Mouse (Mus musculus) left cerebral cortex, adult 2 months (tissue): Measurements from ENCODE around the gene Ppp2r5e. TPM values are rescaled to one million over a fixed set of nuclear protein-coding genes. Genes with fewer than 3 reads are reported as not detected.

Experiments used
- DNase-seq, 2 experiments: peaks; one replicate each; pipeline ENCODE4 v3.0.0; 2021 to 2022; ENCODE audit warnings: low spot score in 2 of 2, mixed read lengths in 1 of 2; ENCODE audit errors: extremely low spot score in 1 of 2
- H3K27ac ChIP-seq: fragments of 200-600 bp; 2 replicates; pipeline ENCODE4 v1.8.1; 2022
- H3K4me3 ChIP-seq: fragments of 200-600 bp; 2 replicates; pipeline ENCODE4 v1.8.1; 2022
- CTCF ChIP-seq: fragments of 200-600 bp; IDR thresholded peaks from 2 replicates; pipeline ENCODE4 v1.8.1; 2022; ENCODE audit warnings: antibody characterized with exemption, mild to moderate bottlenecking, moderate library complexity
- intact Hi-C: fragments of 180-260 bp; cut with DNase I; formaldehyde crosslinking; loops from one replicate; pipeline ENCODE4 v1.15.1; 2025
- long read RNA-seq, 2 experiments: library from polyadenylated mRNA; stranded (forward); transcript quantifications; one replicate each; pipeline ENCODE4 v2.0.0; 2021; ENCODE audit warnings: borderline mapping rate in 2 of 2
- total RNA-seq, 2 experiments: library from RNA; stranded (reverse); gene quantifications; 2 replicates each; pipeline ENCODE4 v1.2.3; 2021

Gene Ppp2r5e
- 10 to 100 TPM; 81.7 to 84.9 TPM for total RNA-seq
- long read RNA-seq, experiment 1, full-length matches to known transcripts, result 86 of 117 reads
- long read RNA-seq, experiment 1, partial matches to known transcripts, result 5 of 117 reads
- long read RNA-seq, experiment 1, other reads (novel, unspliced or antisense), result 26 of 117 reads
- long read RNA-seq, experiment 2, full-length matches to known transcripts, result 74 of 93 reads
- long read RNA-seq, experiment 2, partial matches to known transcripts, result 2 of 93 reads
- long read RNA-seq, experiment 2, other reads (novel, unspliced or antisense), result 17 of 93 reads

DNA sequence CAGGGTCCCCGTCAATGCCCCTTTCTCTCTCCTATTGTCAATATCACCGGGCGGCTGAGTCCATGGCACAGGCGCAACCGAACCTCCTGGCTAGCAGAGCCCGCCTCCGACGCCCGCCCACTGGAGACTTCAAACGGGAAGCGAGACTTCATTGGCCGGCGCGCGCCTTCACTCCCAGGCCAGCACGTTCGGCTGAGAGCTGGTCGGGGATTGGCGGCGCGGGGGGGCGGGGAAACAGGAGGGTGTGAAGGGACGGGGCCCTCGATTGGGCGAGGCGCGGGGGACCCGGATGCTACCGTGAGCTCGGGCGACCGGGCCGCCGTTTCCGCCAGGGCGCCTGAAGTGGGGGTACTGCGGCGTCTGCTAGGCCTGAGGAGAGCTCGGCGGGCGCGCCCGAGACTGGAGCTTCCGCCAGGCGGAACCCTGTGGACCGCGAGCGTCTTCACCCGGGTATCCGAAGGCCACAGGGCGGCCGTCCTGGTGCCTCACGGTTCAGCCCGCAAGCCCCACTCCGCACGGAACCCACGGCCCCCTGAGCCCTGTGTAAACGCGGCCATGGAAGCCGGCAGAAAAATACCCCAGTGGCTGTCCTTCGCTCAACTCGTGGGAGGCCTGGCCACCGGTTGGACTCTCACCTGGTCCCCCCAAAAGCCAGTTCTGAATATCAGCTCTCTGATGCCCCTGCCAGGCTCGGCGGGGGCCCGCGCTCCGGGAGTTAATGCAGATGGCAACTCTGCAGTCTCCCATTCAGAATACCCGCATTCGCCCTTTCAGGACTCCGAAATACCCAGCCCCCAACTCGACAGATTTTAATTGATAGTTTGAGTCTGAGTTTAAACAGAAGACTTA is at the start of gene Ppp2r5e:
Gene Ppp2r5e (minus strand): TSS at position 92 of the 849 bp plus-strand sequence.
- intact Hi-C loops, result loop anchor here (1.0 to 5.0 kb wide), 4 partner anchors 51 to 141 kb away; partner anchors contain the start of genes Sgpp1 and Wdr89
- Histone ChIP-seq H3K4me3 (peak within 1 kb of the TSS; percentile 89), H3K27ac (peak within 1 kb of the TSS; percentile 99)
- no peak; the same call in 1 of the 2 replicates for TF ChIP-seq CTCF
- DNase-seq, result peak; percentile 97 to 99

DNA sequence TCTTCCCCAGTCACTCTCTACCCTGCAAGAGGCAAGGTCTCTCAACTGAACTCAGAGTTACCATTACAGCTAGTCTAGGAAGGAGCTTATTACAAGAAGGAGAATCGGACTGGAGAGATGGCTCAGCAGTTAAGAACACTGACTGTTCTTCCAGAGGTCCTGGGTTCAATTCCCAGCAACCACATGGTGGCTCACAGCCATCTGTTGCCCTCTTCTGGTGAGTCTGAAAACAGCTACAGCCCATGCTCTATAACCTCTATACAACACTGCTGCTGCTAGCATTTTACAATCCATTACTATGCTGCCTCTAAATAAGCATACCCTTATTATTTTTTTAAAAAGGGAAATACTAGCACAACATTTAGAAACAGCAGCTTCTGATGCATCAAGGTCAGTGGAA is 49.7 kb upstream of the Ppp2r5e start:
- H3K27ac ChIP-seq, result no peak overlapping the region
- TF ChIP-seq CTCF, result peak; percentile 47
- intact Hi-C loops, result loop anchor here (5.0 kb wide), 1 partner anchor 48 kb away; the partner anchor contains the start of gene Ppp2r5e
- no peak for DNase-seq
- no peak overlapping the region for H3K4me3 ChIP-seq

DNA sequence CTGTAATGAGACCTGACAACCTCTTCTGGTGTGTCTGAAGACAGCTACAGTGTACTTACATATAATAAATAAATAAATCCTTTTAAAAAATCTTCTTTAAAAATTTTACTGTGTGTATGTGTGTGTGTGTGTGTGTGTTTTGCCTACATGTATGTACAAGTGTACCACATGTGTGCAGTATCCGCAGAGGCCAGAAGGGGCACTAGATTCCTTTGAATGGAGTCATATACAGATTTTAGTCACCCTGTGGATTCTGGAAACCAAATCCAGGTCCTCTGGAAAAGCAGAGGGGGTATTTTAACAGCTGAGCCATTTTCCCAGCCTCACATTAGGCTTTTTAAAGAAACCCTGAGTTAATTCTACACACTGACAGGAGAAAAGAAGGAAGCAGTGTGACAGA is 45.7 kb upstream of the Ppp2r5e start:
- H3K27ac ChIP-seq, result no peak overlapping the region
- no peak for DNase-seq
- TF ChIP-seq CTCF, result no peak; the same call in 1 of the 2 replicates
- intact Hi-C loops, result no loop called here
- H3K4me3 ChIP-seq, result no peak overlapping the region

DNA sequence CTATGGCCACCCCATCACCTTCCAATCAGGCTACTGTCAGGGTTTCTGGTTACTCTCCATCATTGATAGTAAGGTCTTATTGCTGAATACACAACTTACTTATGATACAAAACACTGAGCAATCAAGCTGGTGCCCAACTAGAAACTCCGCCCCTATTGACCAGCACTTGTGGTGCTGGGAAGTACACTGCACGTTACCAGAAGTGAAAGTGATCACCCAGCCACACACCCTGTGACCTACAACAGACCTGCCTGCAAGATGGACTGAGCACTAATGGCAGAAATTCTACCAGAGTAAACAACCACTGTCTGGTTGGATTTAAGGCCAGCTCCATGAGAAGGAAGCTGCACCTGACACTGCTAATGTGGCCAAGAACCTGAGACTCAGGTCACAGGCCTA is 42.3 kb upstream of the Ppp2r5e start:
- Histone ChIP-seq H3K4me3 (no peak overlapping the region), H3K27ac (no peak overlapping the region)
- intact Hi-C loops, result no loop called here
- no peak for TF ChIP-seq CTCF
- DNase-seq, result no peak

DNA sequence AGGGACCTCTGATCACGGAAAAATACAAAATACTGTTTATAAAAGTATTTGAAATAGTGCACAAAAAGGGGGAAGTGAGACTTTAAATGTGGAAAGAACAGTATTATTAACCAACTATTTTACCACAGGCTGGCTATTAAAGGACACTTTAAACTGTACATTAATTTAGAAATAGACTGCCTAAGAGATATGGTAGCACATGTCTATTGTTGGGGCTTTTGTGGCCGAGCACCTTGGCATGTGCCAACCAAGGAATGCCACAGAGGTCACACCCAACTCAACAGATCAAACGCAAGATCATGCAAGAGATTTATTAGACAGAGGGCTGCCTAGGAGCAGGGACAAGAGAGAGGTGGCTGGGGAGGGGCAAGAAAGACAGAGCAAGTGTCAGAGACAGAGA is 41.1 kb upstream of the Ppp2r5e start:
- H3K27ac ChIP-seq, result no peak overlapping the region
- TF ChIP-seq CTCF, result no peak
- no peak overlapping the region for H3K4me3 ChIP-seq
- intact Hi-C loops, result no loop called here
- DNase-seq, result no peak

DNA sequence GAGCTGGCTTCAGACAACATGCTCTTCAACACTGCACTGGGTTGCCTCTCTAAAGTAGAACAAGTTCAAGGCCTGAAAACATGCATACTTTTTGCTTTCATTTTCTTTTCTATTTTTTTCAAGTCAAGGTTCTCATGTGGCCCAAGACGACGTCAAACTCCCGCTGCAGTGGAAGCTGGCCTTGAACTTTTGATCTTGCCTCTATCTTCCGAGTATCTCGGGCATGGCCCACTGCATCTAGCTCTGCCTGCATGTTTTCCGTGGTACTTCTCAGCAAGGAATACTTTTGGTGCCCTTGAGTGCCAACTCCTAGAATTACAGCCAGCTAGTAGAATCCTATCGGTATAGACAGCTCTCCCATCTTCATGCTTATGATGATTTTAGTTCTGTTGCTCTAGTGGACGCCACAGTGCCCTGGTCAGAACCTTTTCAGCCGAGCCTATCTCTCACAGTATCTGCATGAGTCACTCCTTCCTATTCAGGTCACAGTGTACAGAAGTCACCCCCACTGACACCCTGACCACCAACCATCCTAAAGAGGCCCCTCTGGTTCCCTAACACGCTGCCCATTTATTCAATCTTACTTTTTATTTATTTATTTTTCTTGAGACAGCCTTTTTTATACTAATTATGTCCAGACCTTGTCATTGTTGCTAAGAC is 39.9 kb upstream of the Ppp2r5e start:
- TF ChIP-seq CTCF, result no peak
- intact Hi-C loops, result no loop called here
- no peak for DNase-seq
- Histone ChIP-seq H3K27ac (no peak overlapping the region), H3K4me3 (no peak overlapping the region)

DNA sequence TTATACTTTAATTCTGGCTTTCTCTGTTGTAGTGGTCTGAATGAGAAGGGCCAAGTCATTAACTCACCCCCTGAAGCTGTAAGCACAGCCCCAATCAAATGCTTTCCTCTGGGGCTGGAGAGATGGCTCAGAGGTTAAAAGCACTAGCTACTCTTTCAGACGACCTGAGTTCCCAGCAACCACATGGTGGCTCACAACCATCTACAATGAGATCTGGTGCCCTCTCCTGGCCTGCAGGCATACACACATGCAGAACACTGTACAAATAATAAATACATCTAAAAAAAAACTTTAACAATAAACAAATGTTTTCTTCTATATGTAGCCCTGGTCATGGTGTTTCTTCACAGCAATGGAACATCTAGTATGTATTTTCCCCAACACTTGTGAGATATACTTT is 33.6 kb upstream of the Ppp2r5e start:
- intact Hi-C loops, result no loop called here

DNA sequence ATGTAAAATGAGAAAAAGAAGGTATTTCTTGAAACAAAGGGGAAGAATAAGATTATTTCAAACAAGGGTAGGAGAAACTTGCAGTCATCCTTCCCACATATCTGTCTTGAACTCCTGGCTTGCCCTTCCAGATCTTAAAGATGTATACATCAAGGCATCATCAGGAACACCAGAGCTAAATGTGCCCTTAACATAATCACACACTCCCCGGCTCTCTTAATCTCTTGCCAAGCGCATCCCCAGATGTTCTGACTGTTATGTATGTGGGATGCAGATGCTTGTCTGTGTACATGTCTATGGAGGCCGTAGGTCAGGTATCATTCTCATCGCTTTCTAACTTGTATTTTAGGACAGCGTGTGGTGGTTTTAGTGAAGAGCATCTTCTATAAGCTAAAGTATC is 27.2 kb upstream of the Ppp2r5e start:
- Histone ChIP-seq H3K4me3 (no peak overlapping the region), H3K27ac (no peak overlapping the region)
- DNase-seq, result no peak
- no peak for TF ChIP-seq CTCF
- intact Hi-C loops, result no loop called here

More for the DNA sequence above, 33.6 kb upstream of the Ppp2r5e start:
- DNase-seq, result no peak
- Histone ChIP-seq H3K4me3 (no peak overlapping the region), H3K27ac (no peak overlapping the region)
- no peak; the same call in 1 of the 2 replicates for TF ChIP-seq CTCF

DNA sequence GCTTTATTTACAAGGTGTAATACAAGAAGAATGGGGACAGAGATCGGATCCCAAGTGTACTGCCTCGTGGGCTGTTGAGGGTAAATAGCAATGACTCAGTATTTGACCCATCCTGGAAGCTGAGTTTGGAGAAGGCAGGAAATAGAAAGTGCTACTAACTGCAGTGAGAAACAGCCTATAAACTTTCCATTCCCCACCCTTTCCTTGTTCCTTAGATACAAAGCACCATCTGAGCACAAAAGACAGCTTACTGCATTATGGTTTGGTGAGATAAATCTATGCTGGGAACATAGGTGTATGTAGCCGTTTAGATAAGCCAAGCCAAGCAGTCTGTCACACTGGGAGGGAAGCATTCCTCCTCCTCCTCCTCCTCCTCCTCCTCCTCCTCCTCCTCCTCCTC is 26.8 kb upstream of the Ppp2r5e start:
- intact Hi-C loops, result no loop called here
- no peak for DNase-seq
- TF ChIP-seq CTCF, result no peak
- no peak overlapping the region for H3K27ac ChIP-seq
- H3K4me3 ChIP-seq, result no peak overlapping the region

DNA sequence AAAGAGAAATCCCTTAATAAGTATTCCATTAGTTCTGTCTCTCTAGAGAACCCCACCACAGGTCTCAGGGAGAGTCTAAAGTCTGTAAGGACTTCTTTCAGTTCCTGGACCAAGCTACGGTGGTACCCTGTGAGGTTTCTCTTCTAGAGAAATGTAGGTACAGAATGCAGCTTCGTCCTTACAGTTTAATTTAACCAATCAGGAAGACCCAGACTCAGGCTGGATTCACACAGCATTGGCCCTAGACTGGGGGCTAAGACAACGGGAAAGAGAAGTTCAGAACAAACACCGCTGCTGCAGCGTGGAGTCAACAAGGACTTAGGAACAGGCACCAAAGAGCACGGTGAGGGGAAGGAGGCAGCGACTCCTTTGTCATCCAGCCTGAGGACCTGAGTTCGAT is 20.8 kb upstream of the Ppp2r5e start:
- intact Hi-C loops, result no loop called here
- DNase-seq, result no peak
- Histone ChIP-seq H3K4me3 (no peak overlapping the region), H3K27ac (no peak overlapping the region)
- no peak for TF ChIP-seq CTCF

DNA sequence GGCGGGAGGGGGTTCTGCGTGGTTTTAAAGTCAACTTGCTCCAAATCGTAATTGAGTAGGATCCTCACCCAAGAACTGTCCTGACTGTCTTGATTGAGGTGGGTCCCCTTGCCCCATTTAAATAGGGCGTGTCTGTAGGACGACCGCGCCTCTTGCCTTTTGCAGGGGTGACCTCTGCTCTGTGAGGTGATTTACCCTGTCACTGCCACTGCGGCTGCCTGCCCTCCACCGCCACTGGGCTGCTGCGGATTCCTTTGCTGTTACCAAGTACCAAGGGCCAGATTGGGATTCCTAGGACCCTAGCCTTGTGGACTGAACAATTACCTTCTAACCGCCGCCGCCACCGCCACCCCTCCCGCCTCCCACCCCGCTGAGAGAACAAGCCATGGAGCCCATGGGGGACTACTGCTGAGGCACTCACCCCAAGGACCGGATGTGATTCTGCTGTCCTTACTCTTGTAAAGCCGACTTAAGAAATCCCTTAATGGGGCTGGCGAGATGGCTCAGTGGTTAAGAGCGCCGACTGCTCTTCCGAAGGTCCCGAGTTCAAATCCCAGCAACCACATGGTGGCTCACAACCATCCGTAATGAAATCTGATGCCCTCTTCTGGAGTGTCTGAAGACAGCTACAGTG is 20.2 kb upstream of the Ppp2r5e start:
- Histone ChIP-seq H3K4me3 (peak overlapping the region; percentile 20), H3K27ac (no peak overlapping the region)
- TF ChIP-seq CTCF, result no peak
- intact Hi-C loops, result no loop called here
- no peak for DNase-seq
